Mouse (Mus musculus) erythroblast, embryonic 14.5 days (primary cell): ENCODE data around the gene Prkca.

Source experiments
- GATA1 ChIP-seq: IDR thresholded peaks from 2 replicates; pipeline ENCODE4 v1.6.1; 2012; ENCODE audit warnings: low read length, inconsistent platforms, mixed read lengths
- TAL1 ChIP-seq: IDR thresholded peaks from 3 replicates; pipeline ENCODE4 v1.6.1; 2012; ENCODE audit warnings: low read length, inconsistent platforms, mixed read lengths

DNA sequence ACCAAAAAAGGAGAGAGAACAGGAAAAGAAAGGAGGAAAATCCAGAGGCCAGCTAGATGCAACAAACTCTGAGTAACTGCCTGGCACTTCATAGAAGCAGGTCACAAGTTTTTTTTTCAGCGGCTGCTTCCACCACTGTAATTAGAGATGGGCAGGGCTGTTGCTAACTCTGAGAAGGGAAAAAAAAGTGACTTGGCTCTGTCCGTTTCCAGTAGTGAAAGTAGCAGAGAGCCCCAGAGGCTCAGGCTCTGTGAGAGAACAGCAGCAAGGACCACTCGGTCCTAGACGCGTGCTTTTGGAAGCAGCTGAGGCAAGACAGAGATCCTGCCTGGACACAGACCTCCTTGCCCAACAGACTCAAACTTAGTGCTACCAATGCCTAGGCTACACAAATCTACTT, 7.3 kb downstream of the Prkca start:
- no peak for TF ChIP-seq TAL1
- no peak for TF ChIP-seq GATA1
